Mouse (Mus musculus) frontal cortex, adult (tissue): Measurements from ENCODE around the gene Fam76b.

ENCODE experiments used
- ATAC-seq: cut with Nextera tagmentation; 2 replicates; pipeline ENCODE4 v1.9.2; 2017; ENCODE audit warnings: mild to moderate bottlenecking, moderate library complexity, mixed read lengths; ENCODE audit not compliant: low TSS enrichment

Fam76b gene

DNA sequence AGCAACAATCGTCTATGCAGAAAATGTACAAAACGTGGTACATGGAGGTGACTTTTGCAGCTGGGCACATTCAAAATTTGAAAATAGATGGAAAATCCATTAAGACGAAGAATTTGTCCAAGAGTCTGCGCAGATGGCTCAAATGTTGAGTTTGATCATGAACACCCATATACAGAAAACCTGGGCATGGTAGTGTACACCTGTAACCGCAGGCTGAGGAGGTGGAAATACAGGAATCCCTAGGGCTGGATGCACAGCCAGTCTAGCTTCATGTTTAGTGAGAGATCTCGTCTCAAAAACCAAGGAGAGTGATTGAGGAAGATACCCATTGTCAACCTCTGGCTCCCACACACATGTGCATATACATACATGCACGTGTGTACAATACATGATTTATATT, 44.1 kb downstream of the Fam76b start:
- no peak for ATAC-seq

DNA sequence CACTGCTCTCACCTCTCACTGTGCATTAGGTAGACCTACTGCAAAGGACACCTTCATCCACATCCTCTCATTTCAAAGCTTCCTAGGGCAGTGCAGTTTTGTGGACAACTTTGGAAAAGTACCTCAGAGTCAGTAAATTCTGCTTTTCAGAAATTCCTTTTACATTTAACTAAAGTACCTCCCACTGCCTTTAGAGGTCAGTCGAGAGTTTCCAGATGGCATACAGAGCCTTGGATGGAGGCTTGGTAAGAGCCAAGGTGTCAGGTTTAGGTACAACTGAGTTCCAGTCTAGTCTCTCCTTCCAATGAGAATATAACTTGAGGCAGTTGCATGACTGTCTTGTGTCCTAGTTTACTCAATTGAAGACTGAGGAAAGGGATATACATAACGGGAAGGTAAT, 46.8 kb downstream of the Fam76b start:
- no peak for ATAC-seq

DNA sequence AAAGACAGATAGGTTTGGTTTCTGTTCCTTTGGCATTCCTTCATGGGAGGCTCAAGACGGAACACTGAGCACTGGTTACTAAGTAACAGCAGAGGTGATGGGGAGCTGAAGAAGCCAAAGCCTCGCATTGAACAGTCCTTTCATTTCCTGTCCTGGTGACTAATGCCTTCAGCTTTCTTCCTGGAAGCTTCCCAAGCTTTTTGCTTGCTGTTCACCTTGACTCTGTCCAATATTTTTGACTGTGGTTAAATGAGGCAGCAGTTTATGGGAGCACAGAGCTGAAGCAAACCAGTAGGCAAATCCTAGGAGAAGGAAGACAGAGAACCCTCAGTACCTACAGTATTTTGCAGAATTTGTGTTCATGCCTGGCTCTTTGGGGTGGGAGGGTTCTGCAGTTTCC, 47.8 kb downstream of the Fam76b start:
- ATAC-seq = no peak

DNA sequence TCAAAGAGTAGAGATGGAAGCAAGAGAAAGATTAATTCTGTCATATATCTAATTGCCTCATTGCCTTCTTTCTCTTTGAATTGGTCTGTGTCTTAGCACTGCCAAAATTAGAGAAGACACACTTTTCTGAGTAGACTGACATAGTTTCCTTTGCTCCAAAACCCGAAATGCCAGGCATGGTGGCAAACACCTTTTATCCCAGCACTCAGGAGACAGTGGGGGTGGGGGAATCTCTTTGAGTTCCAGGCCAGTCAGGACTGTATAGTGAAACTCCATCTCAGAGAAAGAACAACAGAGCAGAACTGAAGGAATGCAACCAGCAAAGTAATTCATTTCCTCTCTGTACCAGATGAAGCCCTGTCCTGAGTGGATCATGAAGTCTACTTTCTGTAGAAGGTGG, 53.2 kb downstream of the Fam76b start:
- no peak for ATAC-seq

DNA sequence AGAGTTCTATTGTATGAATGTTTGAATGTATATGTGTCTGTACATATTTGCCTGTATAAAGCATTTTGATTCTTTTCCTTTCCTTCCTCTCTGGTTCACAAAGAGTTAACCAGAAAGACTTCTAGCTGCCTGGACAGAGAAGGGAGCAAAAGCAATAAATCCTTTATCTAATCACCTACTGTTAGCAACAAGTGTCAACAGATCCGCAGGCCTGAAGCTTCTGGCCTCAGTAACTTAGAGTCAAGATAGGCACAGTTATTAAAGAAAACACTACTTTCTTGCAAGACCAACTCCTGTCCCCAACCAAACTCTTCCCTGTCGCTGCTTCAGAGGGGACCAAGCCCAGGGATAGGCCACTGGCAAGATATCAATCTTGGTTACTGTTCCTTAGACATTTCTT, 55.0 kb downstream of the Fam76b start:
- no peak for ATAC-seq

DNA sequence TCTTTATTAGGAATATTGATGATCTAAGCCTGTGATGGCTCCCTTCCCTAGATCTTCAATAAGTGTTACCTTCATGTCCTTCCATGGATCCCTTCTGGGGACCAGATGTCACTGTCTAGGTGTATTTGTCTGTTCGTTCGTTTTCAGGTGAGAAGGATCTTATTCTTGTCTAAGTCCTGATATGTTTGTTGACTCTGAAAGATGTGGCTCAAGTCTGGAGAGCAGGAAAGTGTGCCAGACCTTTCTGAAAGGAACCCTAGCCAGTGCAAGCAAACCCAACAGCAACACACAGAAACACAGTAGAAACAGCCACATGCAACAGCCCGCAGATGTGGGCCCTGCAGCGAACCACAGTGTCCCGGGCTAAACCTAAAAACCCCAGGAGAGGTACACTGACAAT, 61.5 kb downstream of the Fam76b start:
- ATAC-seq = no peak

DNA sequence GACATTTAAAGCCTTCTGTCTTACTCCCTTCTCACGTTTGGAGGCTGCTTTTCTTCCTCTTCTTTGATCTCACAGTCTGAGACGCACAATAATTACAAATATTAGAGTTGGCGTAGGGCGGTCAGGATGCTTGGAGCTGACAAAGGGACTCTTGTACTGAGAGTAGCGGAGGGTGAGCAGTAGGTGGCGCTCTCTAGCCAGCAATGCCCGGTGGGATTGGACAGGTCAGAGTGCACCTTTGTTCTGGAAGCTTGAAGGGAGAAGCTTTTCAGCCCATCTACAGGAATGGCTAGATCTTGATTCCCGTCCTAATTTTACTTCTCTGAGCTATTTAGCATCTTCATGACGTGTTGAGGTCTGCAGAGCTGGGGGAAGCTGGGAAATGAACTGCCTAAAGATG, 62.1 kb downstream of the Fam76b start:
- peak; percentile 77 for ATAC-seq

DNA sequence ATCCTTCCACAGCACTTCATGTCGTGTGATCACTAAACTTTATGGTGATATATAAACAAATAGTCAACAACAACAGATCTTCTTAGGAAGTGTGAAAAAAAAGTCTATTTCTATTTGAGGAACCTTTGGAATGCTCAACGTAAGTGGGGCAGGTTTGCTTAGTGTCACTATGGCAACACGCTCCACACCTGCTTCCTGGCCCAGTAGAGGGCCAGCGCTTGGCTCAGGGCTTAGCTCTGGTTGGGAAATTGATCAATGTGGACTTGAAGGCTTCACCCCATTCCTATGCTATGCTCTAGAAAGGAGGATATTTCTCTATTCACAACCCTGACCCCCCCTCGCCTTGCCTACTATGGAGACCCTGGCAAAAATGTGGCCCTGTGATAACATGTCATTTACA, 62.7 kb downstream of the Fam76b start:
- ATAC-seq = no peak

DNA sequence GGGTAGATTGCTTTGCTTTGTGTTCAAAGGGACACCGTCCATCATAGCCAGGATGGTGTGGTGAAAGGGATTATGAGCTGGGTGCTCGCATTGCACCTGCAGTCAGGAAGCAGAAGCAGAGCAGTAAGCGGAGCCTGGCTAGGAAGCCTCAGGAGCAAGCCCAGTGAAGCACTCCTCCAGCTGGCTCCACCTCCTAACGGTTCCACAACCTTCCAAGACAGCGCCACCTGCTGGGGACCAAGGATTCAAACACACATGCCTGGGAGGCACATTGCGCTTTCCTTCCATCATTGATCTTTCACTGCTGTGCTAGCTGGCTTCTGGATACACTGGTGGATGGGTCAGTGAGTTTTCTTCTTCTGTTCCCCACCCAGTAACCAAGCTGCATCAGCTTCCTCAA, 64.4 kb downstream of the Fam76b start:
- ATAC-seq = no peak

DNA sequence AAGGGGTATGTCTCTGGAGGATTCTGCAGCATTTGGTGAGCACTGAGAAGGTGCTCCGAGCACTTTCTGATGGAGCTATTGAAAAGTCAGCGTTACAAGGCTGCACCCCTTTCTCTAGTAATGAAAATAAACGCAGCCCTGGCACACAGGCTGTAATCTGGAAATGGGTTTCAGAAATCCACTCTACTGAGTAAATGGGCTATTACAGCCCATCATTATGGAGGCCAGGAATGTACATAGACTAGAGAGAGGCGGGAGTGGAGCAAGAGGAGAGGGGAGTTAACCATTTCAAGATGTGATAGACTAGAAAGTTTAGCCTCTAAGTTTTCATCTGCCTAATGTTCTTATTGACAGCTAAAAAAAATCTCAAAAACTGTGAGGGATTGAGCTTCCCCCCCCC, 65.5 kb downstream of the Fam76b start:
- no peak for ATAC-seq

DNA sequence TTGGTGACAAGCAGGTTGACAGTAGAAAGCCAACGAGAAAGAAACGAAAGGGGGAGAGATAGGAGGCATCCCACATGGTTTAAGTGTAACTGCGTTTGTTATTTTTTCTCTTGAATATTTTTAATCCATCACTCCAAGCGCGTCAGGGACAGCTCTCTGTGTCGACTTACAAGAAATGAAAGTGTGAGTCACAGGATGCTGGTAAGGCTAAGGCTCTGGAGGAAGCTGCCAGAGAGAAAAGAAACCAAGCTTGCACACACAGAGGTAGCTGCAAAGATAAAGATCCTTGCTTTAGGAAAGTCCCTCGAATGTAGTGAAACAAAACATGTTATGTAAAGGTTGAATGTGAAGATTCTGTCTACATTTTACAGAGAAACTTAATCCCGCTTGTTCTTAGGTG, 67.0 kb downstream of the Fam76b start:
- ATAC-seq = peak; percentile 81

DNA sequence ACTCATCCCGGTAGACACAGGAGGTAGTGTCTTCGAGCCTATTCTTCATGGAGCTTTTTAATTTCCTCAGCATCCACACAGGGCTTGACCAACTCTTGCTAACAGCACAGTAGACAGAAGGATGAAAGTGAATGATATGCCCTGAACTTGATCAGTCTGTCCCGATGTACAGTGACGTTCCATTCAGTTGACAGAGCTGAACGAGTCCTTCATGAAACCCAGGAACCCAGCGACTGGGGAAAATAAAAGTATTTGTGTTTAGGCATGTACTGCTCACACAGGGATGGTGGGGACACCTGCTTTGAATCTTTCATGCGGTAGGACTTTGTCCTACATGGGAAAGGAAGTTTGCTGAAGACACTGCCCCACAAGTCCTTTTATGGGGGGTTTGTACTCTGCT, 67.4 kb downstream of the Fam76b start:
- no peak for ATAC-seq

DNA sequence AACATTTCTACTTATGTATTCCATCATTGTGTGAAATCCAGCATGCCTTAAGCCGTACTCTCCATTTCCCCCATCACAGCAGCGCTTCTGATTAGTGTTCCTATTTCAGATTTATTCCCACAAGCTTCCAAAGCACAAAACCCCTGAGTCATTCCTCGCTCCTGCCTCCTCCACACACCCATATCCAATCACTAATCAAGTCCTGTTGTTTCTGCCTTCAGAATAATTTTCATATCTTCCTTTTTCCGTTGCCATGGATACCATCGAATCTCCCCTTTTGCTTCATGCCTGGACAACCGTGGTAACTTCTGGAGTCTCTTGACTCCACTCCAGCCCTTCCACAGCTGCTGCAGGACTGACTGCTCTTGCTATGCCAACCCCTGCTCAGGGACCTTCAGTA, 68.5 kb downstream of the Fam76b start:
- peak; percentile 60 for ATAC-seq

DNA sequence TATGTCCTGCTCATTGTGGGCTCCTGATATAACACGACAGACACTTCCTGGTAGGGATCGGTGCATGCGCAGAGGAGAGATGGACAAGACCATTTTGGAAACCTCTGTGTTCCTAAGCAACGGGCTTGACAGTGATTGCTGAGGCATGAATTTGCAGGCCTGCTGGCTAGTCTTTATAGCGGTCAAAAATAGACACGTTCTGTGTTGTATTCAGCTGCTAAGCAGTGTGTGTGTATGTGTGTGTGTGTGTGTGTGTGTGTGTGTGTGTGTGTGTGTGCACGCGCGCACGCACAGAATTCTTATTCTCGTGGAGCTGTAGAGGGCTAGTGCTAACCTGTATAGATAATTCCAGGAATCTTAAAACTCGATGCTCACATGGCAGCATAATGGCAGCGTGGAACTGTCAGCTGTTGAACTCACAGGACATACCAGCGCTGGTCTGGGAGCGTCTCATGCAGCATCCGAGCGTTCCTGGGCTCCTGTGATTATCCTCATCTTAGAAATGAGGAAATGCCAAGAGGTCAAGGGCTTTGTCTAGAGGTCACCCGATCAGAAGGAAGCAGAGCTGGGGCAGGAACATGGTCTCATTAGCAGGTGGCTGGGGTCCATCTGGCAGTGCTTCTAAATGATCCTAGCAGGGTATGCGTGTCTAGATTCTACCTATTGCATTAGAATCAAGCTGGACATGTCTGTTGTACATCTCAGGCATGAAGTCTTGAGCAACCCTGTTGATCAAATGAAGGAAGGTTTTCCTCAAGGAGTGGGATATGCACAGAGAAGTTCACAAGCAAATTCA, 71.2 kb downstream of the Fam76b start:
- ATAC-seq = peak; percentile 76

DNA sequence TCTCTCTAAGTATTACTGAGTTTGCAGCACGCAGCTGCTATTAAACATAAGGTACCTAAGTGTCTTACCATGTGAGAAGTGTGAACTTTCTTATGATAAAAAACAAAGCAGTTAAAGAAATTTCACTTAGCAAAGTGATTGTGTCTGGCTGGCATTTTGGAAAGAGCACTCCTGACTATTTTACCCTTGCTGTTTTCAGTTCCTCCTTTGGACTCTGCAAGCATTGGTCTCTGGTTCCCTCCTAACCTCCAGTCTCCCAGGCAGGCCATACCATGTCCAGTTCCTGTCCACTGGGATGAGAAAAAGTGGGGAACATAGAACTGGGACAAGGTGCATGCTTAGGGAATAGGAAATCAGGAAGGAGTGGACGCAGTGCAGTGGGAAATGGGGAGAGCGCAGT, 74.5 kb downstream of the Fam76b start:
- ATAC-seq = no peak

DNA sequence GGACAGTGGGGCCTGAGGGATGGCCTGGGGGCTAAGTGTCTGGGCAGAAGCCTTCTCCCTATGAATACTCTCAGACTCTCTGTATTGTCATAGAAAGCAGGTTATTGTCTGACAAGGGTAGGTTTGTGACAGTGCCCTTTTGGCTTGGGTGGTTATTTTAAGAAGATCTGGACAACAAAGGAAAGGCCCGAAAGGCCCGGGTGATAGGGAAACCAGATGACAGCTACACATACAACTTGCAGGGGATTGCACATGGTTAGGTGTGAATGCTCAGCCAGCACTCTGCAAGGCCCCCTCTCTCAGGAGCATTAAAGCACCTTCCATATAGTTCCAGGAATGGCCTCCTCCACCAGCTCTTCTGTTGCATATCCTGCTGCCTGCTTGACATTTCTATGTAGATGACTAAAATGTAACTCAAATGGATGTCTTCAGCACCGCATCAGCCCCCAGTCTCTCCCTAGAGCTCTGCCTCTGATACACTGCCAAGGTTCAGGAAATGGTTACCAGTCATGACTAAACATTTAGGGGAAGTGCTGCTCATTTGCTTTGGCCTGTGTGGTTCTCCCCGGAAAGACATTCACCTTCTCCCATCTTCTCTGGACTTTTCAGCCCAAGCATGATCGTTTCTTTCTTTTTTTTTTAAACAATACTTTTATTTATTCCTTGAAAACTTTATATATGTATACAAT, 76.7 kb downstream of the Fam76b start:
- no peak for ATAC-seq
